Mouse (Mus musculus): Measurements from ENCODE around the gene Tmem217. TPM values are rescaled to one million over a fixed set of nuclear protein-coding genes. Genes with fewer than 3 reads are reported as not detected.

Tmem217 gene
- polyA plus RNA-seq, 1 experiment: 0.19 TPM

DNA sequence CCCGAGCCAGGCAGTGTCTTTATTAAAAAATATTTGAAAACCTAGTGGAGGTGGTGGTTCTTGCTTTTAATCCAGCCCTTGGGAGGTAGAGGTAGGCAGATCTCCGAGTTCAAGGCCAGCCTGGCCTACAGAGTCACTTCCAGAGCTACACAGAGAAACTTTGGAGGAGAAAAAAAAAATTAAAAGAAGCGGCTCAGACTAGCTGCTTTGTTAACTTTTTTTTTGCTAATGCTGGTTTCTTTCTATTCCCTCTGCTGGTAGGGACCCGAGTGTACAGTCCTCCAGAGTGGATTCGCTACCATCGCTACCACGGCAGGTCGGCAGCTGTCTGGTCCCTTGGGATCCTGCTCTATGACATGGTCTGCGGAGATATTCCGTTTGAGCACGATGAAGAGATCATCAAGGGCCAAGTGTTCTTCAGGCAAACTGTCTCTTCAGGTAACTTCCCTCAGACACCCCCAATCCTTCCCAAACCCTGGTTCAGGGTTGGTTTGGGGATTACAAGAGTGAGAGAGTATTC is 58.7 kb downstream of the Tmem217 start:
- DNase-seq (ENCODE audit: low read depth): no peak
- TF ChIP-seq CTCF (IDR thresholded peaks at IDR 0.05; ENCODE audit: borderline replicate concordance, extremely low read depth, insufficient read depth, insufficient read length): no peak
- TF ChIP-seq POLR2A (IDR thresholded peaks at IDR 0.05; ENCODE audit: borderline replicate concordance, extremely low read depth, insufficient read depth, insufficient read length, poor library complexity, severe bottlenecking): no peak

DNA sequence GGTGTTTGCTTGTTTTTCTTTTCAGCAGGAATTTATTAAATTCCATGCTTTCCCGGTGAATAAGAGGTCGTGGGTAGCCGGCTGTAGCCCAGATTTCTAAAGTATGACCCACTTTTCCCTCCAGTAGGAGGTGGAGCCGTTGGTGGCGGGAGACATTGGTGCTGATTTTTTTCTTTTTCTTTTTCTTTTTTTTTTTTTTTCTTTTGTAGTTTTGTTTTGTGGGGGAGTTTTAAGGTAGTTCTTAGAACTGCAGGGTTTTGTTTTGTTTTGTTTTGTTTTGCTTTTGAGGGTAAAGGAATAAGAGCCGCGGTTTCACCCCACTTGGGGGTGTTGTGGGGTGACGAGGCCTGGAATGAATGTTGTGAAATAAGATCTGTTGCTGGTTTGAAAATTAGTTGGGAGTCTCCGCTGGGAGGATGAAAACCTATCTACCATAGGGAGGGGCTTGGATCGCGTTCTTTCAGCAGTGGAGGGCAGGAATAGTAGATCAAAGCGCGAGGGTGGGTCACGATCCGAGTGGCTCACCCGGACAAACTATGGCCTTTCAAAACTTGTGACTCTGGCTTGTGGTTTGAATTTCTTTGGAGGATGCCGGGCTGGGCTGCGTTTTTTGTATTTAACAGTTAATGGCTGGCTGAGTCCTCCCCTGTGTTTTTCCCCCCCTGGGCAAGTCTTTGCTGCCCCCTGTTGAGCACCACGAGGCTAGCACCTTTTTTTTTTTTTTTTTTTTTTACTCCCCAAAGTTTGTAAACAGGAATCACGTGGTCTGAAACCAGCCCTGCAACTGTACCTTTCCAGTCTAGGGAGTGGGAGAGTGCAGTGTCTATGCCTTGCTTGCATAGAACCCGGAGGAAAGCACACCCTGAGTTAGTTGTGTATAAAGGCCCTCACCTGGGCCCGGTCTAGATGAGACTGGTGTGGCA is 59.7 kb downstream of the Tmem217 start:
- peak; percentile 89 for DNase-seq (ENCODE audit: low read depth)
- TF ChIP-seq CTCF (IDR thresholded peaks at IDR 0.05; ENCODE audit: borderline replicate concordance, extremely low read depth, insufficient read depth, insufficient read length) (peak; percentile 71), POLR2A (IDR thresholded peaks at IDR 0.05; ENCODE audit: borderline replicate concordance, extremely low read depth, insufficient read depth, insufficient read length, poor library complexity, severe bottlenecking) (no peak)

DNA sequence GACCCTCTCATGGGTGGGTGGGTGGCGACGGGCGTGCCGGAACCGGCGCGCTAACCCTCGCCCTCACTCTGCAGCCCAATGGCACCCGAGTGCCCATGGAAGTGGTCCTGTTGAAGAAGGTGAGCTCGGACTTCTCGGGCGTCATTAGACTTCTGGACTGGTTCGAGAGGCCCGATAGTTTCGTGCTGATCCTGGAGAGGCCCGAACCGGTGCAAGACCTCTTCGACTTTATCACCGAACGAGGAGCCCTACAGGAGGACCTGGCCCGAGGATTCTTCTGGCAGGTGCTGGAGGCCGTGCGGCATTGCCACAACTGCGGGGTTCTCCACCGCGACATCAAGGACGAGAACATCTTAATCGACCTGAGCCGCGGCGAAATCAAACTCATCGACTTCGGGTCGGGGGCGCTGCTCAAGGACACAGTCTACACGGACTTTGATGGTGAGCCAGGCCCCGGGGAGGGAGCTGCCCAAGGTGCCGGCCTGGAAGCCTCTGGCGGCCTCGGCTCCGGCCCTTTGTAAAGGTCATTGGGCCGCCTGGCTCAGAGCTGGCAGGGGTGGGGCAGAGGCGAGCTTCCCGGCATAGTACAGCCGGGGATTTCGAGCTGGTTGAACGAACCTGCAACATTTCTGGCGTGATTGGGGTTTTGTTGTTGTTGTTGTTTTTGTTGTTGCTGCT is 60.5 kb downstream of the Tmem217 start:
- DNase-seq (ENCODE audit: low read depth): peak; percentile 51
- no peak for TF ChIP-seq POLR2A (IDR thresholded peaks at IDR 0.05; ENCODE audit: borderline replicate concordance, extremely low read depth, insufficient read depth, insufficient read length, poor library complexity, severe bottlenecking)
- no peak for TF ChIP-seq CTCF (IDR thresholded peaks at IDR 0.05; ENCODE audit: borderline replicate concordance, extremely low read depth, insufficient read depth, insufficient read length)

DNA sequence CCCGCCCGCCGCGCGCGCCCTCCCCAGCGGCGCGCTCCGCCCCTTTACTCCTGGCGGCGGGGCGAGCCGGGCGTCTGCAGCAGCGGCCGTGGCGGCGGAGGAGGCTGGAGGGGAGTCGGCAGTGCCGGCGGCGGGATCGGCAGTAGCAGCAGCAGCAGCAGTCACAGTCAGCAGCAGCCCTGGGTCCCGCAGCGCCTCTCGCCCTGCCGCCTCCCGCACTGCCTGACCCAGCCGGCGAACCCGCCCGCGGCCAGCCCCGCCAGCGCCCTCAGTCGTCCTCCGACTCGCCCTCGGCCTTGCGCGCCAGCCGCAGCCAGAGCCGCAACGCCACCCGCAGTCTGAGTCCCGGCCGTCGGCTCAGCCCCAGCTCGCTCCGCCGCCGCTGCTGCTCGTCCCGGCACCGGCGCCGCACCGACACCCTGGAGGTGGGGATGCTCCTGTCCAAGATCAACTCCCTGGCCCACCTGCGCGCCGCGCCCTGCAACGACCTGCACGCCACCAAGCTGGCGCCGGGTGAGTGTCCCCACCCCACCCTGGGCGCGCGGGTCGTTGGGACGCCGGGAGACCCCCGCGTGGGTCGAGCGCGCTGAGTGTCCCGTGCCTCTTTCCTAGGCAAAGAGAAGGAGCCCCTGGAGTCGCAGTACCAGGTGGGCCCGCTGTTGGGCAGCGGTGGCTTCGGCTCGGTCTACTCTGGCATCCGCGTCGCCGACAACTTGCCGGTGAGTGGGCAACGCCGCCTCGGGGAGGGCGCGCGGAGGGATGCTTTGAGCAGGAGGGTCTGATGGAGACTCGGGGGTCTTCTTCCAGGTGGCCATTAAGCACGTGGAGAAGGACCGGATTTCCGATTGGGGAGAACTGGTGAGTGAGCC is 61.2 kb downstream of the Tmem217 start, which contains the start of gene Pim1:
Gene Pim1 (plus strand): TSS at position 41 of the 869 bp plus-strand sequence.
- peak; percentile 68 for DNase-seq (ENCODE audit: low read depth)
- TF ChIP-seq POLR2A (IDR thresholded peaks at IDR 0.05; ENCODE audit: borderline replicate concordance, extremely low read depth, insufficient read depth, insufficient read length, poor library complexity, severe bottlenecking) (peak; percentile 94), CTCF (IDR thresholded peaks at IDR 0.05; ENCODE audit: borderline replicate concordance, extremely low read depth, insufficient read depth, insufficient read length) (peak; percentile 21; the same call in 1 of the 2 replicates)

DNA sequence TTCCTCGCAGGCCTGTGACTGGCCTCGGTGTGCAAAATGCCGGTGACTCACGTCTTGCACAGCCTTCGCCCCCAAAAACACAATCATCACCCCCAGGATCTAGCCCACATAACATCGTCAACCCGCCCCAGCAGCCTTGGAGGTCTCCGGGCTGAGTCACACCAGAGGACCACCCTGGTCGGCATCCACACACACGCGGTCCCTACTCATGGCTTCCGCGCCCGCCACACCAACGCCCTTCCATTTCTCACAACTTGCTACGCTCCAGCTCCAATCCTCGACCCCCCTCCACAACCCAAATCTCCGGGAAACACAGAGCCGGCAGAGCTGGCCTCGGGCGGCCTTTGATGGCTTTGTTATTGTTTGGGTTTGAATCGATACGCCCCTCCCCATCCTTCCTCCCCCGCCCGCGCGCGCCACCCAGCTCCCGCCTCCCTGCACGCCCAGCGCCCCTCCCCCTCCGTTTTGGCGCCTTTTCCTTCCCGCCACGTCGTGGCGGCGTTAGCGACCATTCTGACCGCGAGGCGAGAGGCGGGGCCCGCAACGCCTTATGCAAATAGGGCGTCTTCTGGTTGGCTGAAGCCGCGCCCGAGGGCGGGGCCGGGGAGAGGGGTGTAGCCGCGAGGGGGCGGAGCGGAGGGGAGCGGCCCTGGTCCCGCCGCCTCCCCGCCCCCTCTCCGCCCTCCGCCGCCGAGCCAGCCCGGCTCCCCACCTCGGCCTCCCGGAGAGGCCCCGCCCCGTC is 62.0 kb downstream of the Tmem217 start:
- DNase-seq (ENCODE audit: low read depth): peak; percentile 100

DNA sequence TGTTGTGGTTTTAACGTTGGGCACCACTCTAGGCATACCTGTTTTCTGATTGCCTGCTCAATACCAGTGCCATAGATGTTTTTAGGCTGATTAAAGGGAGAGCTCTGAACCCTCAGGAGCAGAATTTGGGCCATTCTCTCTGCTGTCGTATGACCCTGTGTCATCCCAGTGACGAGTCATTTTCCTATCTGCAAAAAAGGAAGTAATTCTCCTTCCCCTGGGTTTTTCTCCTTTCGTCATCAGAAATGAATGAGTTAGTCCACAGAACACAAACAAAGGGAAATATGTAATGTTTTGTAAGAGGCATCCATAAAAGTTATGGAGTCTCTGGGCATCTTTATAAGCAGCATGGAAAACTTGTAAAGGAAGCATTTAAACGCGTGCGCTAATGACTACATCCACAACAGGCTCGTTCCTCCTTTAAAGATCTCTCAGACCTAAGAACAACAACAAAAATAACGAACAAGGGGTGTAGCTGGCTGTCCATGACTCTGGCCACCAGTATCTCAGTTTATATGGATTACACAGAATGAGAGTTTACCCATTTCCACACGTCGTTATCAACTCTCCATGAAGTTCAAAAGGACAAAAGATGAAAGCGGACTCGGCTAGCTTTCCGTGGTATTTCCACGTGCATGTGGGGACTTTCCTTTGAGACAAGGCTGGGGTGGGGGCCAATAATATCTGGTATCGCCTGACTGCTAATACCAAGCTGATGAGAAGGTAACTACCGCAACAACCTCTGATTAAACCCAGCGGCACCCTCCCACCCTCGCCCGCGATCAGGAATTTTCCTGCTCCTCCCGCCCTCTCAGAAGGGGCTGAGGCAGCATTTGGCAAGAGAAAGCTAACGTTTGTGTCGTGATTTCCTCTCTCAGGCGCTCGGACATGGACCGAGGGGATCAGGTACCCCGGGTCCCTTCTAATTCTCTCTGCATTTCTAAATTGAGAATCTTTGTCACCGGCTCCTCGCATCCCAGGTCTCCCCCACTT is 62.9 kb downstream of the Tmem217 start:
- DNase-seq (ENCODE audit: low read depth): peak; percentile 76
- TF ChIP-seq POLR2A (IDR thresholded peaks at IDR 0.05; ENCODE audit: borderline replicate concordance, extremely low read depth, insufficient read depth, insufficient read length, poor library complexity, severe bottlenecking): 0 out of 2 replicates have a peak, but pooled peaks have one; percentile 12
- no peak for TF ChIP-seq CTCF (IDR thresholded peaks at IDR 0.05; ENCODE audit: borderline replicate concordance, extremely low read depth, insufficient read depth, insufficient read length)

More for the DNA sequence above, 62.0 kb downstream of the Tmem217 start:
- no peak for TF ChIP-seq CTCF (IDR thresholded peaks at IDR 0.05; ENCODE audit: borderline replicate concordance, extremely low read depth, insufficient read depth, insufficient read length)
- peak; percentile 65; the same call in 1 of the 2 replicates for TF ChIP-seq POLR2A (IDR thresholded peaks at IDR 0.05; ENCODE audit: borderline replicate concordance, extremely low read depth, insufficient read depth, insufficient read length, poor library complexity, severe bottlenecking)

DNA sequence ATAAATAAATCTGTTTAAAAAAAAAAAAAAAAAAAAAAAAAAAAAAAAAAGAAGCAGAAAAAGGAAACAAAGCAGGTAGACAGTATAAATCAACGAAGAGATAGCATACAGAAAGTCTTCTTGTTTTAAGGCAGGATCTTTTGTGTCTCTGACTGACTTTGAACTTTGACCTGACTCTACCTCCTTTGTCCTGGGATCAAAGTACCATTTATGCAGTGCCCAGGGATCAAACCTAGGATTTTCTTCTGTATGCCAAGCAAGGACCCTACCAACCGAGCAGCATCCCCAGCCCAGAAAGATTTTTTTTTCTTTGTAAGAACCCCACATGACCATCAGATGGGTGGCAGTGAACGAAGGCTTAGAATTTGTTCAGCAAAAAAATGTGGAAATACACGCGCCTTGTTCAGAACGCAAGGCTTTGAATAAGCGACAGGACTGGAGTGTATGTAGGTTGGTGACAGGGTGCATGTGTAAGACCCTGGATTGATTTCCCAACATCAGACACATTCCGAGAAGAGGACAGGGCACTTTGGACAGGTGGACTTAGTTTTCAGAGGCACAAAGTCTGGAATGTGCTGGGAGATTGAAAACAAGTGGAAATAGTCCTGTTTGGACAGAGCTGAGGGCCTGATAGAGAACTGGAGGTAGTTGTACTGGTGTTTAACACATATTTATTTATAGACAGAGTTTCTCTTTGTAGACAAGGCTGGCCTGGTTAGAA is 63.8 kb downstream of the Tmem217 start:
- DNase-seq (ENCODE audit: low read depth): no peak
- TF ChIP-seq CTCF (IDR thresholded peaks at IDR 0.05; ENCODE audit: borderline replicate concordance, extremely low read depth, insufficient read depth, insufficient read length) (no peak), POLR2A (IDR thresholded peaks at IDR 0.05; ENCODE audit: borderline replicate concordance, extremely low read depth, insufficient read depth, insufficient read length, poor library complexity, severe bottlenecking) (no peak)

DNA sequence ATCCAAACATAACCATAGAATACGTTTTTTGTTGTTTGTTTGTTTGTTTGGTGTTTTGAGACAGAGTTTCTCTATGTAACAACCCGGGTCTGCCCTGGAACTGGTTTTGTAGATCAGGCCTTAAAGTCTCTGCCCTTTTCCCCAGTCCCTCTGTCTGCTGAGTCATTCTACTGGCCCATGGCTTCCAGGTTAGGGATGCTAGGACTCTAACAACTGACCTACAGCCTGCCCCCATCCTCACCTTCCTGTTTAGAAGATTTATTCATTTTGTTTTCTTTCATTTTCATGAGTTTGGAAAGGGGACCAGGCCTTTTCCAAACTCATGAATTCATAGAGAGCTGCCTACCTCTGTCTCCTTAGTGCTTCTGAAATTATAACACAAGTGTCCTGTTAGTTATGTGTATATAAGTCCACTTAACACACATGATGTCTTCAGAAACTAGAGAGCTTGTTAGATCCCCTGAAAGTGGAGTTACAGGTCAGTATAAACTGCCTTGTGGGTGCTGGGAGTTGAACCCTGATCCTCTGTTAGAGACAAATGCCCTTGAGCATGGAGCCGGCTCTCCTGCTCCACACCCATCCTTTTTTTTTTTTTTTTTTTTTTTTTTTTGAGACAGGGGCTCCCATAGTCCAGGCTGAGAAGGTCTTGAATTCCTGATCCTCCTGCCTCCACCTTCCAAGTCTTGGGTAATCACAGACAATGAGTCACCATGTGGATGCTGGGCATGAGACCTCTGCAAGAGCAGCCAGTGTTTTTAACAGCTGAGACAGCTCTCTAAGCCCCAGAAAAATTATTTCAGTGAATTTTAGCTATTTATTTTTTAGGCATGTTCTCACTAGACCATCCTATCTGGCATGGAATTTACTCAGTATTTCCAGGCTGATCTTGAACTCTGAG is 66.6 kb downstream of the Tmem217 start:
- no peak for DNase-seq (ENCODE audit: low read depth)
- no peak for TF ChIP-seq CTCF (IDR thresholded peaks at IDR 0.05; ENCODE audit: borderline replicate concordance, extremely low read depth, insufficient read depth, insufficient read length)
- TF ChIP-seq POLR2A (IDR thresholded peaks at IDR 0.05; ENCODE audit: borderline replicate concordance, extremely low read depth, insufficient read depth, insufficient read length, poor library complexity, severe bottlenecking): no peak

Measured in brain, embryonic 14.5 days (tissue).